Mouse (Mus musculus) kidney, postnatal 36 days (tissue): ENCODE data around the gene Zfp62.

Source experiments
- DNase-seq, 2 experiments: peaks; one replicate each; pipeline ENCODE4 v3.0.0; 2021 to 2022; ENCODE audit warnings: mixed read lengths in 2 of 2

The Zfp62 gene

DNA sequence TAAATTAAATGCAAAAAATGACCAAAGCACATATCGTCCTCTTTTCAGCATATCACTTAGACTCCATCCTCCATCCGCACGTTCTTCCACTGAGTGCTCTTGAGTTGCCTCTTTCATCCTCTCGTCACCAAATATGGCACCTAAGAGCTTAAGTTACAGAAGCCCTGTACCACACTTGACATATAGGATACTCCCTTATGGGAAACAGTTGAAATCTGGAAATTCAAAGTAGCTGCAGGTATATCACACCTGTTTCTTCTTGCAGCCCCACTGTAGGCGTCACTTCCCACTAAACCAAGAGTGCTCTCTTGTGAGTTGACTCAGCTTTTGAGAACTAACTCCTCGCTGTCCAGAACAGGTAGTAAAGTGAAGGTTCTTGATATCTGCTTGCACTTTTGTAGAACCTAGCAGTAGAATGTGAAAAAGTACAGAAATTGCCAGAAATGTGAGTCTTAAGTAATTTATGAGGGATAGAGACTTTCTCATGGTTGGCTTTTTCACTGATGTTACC is 2.0 kb downstream of the Zfp62 start:
- DNase-seq, result no peak

DNA sequence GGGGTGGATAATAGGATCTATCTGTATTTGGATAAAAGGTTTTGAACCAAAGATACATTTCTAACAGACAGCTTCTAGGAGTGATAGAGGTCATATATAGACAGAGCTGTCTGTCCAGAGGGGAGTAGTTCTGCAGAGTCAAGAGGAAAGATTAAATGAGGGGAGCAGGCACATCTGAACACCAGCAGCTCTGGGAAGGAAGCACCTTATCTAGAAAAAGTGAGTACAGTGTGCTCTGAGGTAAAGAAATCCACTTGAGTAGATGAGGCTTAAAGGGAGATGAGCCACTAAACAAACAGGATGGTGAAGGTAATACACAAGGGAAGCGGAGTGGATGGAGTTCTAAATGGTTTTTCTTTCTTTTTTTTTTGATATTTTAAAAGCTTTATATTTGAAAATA is 4.4 kb downstream of the Zfp62 start:
- no peak for DNase-seq

DNA sequence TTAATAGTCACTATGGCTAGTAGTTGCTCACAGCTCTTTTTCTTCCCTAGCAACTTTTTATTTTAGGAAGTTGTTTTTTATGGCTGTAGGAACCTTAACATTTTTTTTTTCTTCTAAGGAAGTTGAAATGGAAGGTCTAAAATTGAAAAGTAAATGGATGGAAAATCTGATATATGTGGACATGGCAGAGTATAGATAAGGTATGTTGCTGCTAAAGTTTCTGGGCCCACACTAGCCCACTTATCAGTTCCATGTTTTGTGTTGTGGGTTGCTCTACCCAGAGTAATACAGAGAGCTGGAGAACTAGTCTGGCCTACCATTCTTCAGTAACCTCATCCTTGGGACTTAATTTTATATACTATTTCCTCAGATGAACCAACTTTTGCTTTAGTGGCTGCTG is 9.5 kb downstream of the Zfp62 start:
- DNase-seq, result no peak

- peak in 1 of 2 experiments; percentile 38 for DNase-seq
Measured at GRCm38 (mm10) chr11:49213505-49213904, 10.4 kb downstream of the Zfp62 start.

GRCm38 (mm10) chr11:49219271-49219670 is 16.2 kb downstream of the Zfp62 start:
- DNase-seq, result no peak

DNA sequence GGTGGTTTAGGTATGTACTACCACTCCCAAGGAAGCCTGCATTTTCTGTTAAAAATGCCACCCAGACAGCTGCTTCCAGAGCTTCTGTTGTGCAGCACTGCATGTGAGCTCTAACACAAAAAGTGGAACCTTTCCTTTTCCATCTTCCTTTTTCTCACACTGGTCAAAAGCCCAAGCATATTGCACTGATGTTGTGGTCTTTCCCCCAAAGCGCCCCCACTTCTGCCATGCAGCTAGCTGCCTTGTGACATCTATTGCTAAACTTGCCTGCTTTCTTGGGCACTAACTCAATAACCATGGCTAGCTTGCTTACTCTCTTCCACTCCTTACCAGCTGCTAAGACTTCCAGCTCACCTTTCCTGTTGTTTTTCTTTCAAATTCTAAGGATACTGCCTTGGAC is 21.4 kb downstream of the Zfp62 start:
- DNase-seq, result no peak

- no peak for DNase-seq
Measured at GRCm38 (mm10) chr11:49232781-49233180, 29.7 kb downstream of the Zfp62 start.

- DNase-seq, result no peak
Measured at GRCm38 (mm10) chr11:49235459-49236207, 32.5 kb downstream of the Zfp62 start.

DNA sequence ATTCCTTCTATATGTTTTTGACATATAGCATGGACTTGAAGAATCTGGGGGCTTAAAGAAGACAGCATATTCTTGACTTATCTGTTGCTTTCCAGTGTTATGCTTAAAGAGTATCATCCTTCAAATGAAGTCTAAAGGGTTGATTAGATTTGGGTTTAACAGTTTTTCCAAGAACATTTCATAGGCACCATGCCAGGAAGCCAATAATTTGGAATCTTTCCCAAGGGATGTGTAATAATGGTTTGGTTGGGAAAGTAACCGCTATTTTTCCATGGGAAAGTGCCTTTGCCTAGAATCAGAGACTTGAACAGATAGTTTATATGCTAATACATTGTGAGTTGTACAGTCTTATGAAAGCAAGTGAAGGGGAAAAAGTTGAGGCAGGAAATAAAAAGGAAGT is 33.8 kb downstream of the Zfp62 start:
- DNase-seq, result peak in 1 of 2 experiments; percentile 47

GRCm38 (mm10) chr11:49237532-49237931 is 34.4 kb downstream of the Zfp62 start:
- DNase-seq, result no peak

DNA sequence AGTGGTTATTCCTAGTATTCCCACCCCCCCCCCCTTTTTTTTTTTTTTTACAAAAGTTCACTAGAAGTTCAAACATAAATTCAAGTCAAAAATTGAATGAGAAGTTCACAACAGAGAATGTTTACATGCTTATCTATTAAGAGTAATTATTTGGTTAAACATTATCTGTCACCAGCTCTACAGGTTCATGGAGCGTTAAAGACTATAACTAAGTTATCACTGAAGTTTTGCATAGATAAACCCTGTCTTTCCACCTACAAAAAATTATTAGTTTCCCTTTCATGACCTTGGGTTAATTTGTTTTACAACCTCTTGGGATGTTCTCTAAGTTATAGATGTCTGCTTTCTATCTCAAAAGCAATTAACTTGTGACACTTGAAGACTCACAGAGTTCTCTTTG is 37.2 kb downstream of the Zfp62 start:
- no peak for DNase-seq

DNA sequence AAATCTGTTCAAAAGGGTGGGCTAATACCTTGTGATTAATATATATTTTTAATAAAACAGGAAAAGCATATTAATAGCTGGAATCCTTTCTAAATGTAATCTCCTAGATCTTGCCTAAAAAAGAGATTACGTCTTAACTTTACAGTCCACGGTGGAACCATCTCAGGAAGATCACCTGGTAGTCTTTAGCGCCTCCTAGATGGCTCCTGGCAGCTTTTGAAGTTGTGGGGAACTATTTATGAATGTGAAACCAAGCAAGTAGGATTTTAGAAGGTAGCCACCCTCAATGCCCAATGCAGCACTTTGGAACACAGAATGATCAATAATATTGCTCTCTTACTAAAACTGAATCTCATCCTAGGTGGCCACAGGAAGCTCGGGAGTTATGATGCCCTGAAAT is 37.8 kb downstream of the Zfp62 start:
- DNase-seq, result no peak

- DNase-seq, result peak in 1 of 2 experiments; percentile 20
Measured at GRCm38 (mm10) chr11:49241471-49241870, 38.4 kb downstream of the Zfp62 start.

DNA sequence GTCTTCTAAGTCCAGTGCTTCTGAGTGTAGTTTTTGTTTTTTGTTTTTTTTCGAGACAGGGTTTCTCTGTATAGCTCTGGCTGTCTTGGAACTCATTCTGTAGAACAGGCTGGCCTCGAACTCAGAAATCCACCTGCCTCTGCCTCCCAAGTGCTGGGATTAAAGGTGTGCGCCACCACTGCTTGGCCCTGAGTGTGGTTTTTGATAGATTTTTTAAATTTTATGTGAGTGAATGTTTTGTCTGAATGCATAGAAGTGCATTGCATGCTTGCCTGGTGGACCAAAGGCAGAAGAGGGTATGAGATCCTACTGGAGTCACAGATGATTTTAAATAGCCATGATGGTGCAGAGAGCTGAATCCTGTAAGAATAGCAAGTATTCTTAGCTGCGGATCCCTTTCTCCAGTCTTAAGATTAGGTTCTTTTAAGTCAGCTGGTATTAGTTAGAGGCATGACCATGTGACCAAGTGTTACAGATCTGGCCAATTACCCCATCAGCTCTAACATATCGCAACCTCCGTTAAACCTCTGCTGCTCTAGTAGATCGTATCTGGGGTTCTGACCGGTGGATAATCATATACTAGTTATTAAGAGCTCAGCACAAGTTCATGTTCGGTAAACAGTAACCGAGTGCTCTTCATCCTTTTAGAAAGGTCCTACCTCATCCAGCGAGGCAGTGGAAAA is 40.0 kb downstream of the Zfp62 start:
- DNase-seq, result no peak

DNA sequence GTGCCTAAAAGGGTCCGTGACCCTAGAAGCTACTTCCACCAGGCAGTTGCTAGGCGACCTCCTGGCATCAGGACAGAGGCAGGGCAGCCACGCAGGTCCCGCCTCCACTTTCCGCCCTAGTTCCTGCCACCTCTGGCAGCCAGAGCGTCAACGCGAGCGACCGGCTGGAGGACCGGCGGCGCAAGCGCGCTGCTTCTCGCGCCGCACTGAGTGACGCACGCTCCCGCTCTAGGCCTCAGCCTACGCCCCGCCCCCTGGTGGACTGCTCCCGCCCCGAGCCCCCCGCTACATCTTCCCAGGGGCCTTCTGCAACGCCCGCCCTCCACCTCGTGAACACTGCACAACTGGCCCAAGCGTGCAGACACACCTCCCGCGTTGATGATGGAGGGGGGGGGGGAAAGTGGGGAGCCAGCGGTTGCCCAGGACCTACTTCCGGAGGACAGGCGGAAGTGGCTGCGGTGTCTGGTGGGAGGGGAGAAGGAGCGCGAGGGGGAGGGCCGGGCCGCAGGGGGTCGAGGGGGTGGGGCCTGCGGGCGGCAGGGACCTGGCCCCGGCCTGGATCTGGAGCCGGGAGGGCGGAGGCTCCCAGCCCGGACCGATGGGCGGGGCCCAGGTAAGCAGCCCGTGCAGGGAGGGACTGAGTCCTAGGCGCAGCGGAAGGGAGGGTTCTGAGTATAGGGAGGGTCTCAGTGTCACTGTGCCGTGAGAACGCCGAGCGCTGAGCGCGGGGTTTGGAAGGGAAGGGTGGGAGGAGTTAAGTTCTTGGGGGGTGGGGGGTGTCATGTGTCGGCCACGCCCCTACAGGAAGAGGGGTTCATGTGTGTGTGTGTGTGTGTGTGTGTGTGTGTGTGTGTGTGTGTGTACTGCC is 40.9 kb downstream of the Zfp62 start, which contains the start of gene Mgat1:
TSS of gene Mgat1 (plus strand) at position 465 of the 868 bp plus-strand sequence.
- DNase-seq, result peak; percentile 97

DNA sequence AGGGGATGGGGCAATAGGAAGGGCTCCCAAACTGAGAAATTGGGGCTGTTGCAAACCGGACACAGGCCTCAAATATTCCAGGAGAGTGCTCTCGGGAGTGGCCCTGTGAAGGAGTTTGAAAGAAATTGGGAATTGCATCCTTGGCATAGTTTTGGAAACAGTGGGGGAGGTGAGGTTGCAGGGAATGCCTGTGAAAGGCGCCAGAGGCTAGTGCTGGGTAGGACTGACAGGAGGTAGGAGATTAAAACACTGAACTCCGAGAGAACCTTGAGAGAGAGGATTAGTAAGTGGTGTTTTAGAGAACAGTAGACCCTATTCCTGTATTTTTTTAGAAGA is 41.5 kb downstream of the Zfp62 start:
- no peak for DNase-seq

DNA sequence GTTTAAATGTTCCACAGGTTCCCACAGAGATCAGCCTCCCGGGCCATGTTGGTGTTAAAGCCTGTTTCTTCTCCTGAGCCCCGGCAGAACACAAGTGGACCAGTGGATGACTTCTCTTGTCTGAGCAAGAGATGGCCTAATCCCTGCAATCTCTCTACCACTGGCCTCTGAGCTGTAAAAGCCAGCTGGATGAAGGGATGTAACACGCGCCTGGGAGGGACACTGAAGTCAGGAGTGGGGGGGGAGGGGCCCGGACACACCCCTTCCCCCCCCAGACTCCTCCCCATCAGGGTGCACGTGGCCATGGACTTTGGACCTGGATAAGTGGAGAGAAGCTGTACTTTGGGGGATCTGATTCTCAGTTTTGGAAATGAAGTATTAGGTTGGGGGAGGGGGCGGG is 42.1 kb downstream of the Zfp62 start:
- peak; percentile 88 to 90 for DNase-seq

GRCm38 (mm10) chr11:49245634-49246415 is 42.7 kb downstream of the Zfp62 start:
- no peak for DNase-seq

GRCm38 (mm10) chr11:49246523-49246922 is 43.4 kb downstream of the Zfp62 start:
- no peak for DNase-seq

- peak in 1 of 2 experiments; percentile 19 for DNase-seq
Measured at GRCm38 (mm10) chr11:49247255-49247654, 44.2 kb downstream of the Zfp62 start.

DNA sequence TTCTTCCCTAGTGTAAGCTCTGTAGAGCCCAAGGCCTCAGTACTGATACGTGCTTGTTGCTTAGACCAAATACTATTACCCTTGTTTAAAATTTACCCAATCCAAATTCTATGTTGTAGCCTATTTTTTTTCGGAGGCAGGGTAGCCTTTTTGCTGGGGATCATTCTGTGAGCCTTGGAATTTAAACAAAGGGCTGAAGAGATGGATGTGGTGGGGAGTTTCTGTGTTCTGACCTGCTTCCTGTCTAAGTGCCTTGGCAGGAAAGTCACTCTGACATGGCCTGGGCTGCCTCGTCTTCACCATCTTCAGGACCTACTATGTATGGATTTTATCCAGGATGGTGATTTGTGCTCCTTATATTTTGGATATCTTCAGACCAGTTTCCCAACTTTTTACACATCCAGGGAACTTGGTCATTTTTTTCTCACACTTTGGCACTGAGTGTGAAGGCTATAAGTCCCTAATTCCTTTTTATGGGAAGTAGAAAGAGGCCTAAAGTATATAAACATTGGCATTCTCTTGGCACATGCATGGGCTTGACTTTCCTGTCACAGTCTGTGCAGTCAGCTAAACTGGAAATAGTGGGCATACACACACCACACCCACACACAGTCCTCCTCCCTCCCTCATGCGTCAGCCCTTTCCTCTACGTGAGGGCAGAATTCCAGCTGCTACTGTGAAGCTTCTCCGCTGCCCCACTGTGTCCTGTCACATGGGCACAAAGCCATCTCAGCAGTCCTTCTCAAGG is 45.3 kb downstream of the Zfp62 start:
- peak; percentile 79 to 89 for DNase-seq
